Mouse (Mus musculus) spleen, adult 2 months (tissue): ENCODE measurements around the gene Cactin.

Experiments used
- CTCF ChIP-seq: fragments of 200-500 bp; IDR thresholded peaks from 2 replicates; pipeline ENCODE4 v1.5.1; 2011; ENCODE audit warnings: mild to moderate bottlenecking, inconsistent platforms; ENCODE audit not compliant: insufficient read depth, insufficient read length, insufficient replicate concordance; ENCODE audit errors: extremely low read depth
- POLR2A ChIP-seq: fragments of 200-500 bp; IDR thresholded peaks from 2 replicates; pipeline ENCODE4 v1.6.1; 2011; ENCODE audit warnings: low read depth, low read length, inconsistent platforms

DNA sequence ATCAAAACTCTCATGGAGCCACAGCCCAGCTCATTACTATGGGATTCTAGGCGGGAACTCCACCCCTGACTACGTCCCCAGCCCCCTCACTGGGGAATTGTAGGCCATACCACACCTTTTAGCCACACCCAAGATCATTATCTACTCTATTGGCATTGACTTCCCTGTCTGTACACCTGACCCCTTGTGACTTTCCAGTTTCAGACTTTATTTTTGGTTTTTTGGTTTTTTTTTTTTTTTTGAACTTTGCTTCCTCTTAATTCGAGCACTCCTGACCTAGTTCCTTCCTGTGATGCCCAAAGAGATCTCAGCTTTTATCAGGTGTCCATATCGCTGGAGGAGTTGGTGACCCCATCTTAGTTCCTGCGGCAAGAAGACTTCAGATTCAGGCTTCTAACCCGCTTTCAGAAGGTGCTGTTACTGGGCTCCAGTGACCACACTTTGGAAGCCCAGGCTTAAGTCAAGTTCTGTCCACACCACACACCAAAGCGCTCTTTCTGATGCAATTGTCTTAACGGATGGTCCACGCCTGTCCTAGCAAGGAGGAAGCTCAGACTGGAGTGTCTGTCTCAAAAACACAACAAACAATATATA is 29.3 kb upstream of the Cactin start, which contains the start of gene Tjp3:
- TF ChIP-seq CTCF (no peak), POLR2A (no peak)
